In the genomic region with DNA sequence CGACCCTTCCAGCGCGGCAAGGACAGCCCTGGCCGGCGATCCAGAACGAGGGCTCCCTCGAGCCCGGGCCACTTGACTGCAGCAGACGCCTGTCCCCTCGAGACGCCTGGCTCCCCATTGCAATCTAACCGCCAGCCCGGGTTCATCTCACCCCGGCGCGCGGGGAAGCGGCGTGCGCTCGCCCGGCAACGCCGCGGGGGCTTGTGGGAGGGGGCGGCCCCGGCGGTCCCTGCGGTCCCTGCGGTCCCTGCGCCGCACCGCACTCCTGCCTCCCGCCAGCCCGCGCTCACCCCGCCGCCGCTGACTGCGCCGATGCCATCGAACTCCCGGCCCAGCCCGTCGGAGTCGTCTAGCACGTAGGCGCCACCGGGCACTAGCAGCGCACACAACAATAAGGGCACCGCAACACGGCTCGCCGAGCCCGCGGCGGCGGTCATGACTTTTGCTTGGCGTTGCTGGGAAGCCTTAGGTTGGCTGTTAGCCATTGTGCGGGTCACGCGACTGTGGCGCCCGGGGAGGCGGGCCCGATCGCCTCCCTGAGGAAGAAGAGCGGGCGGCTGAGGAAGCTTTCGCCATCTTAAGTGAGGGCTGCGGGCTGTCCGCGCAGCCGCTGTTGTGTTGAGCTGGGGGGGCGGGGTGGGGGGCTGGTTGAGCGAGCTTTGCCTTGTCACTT, we compare ENCODE assay signal across 8 mouse cellular contexts. TPM values are rescaled to one million over a fixed set of nuclear protein-coding genes. Genes with fewer than 3 reads are reported as not detected.
DNase-seq lines count a peak whose midpoint lies in the region; ATAC-seq and TF ChIP-seq lines count a peak whose summit lies in the region.

Gene Galc (minus strand): TSS at position 615 of the 673 bp plus-strand sequence.

- TF ChIP-seq POLR2A in myocyte (IDR thresholded peaks at IDR 0.05; ENCODE audit: insufficient read length, low read depth), result peak; percentile 68

- ATAC-seq in CD4-positive, CD25-positive, alpha-beta regulatory T cell, adult 4 months, result peak; percentile 80
- peak; percentile 90 for ATAC-seq in heart, embryonic 14.5 days (ENCODE audit: insufficient number of reproducible peaks, insufficient read depth, low FRiP score, low read depth)
- peak; percentile 91 for ATAC-seq in liver, embryonic 11.5 days (replicated peaks; ENCODE audit: low FRiP score)

- H3K27me3 ChIP-seq in forebrain, embryonic 10.5 days (ENCODE audit: poor library complexity, severe bottlenecking), result no peaks in the 10 kb centered on the region
- no peaks in the 10 kb centered on the region for H3K27me3 ChIP-seq in heart, embryonic 14.5 days (ENCODE audit: control insufficient read depth, insufficient read depth, low read length)
- no peaks in the 10 kb centered on the region for H3K27me3 ChIP-seq in liver, embryonic 11.5 days (replicated peaks; ENCODE audit: control insufficient read depth, insufficient read depth, low read length)
- H3K27me3 ChIP-seq in myocyte (ENCODE audit: control insufficient read depth, insufficient read depth, insufficient read length), result no peaks in the 10 kb centered on the region

- WGBS in forebrain, embryonic 10.5 days, result under 1% methylated on average over 76 of the region's 76 CpGs
- under 1% methylated on average over 74 of the region's 76 CpGs for WGBS in heart, embryonic 14.5 days
- WGBS in liver, embryonic 11.5 days, result under 1% methylated on average over 72 of the region's 76 CpGs

- no peaks in the 10 kb centered on the region for H3K79me2 ChIP-seq in myocyte (ENCODE audit: control insufficient read depth, insufficient read depth)

- peak within 1 kb of the TSS; percentile 65 for H3K4me3 ChIP-seq in forebrain, embryonic 10.5 days
- peak within 1 kb of the TSS; percentile 89 to 91 for H3K4me3 ChIP-seq in heart, embryonic 14.5 days (ENCODE audit: control insufficient read depth in 1 of 2, insufficient read depth in 1 of 2, low read depth in 1 of 2, low read length in 2 of 2)
- H3K4me3 ChIP-seq in liver, embryonic 11.5 days (ENCODE audit: low read depth, low read length), result peak within 1 kb of the TSS; percentile 79
- peak within 1 kb of the TSS; percentile 49 for H3K4me3 ChIP-seq in myocyte

- peaks cover 6% of the 10 kb centered on the region for H3K36me3 ChIP-seq in forebrain, embryonic 10.5 days (replicated peaks)
- H3K36me3 ChIP-seq in heart, embryonic 14.5 days (ENCODE audit: control insufficient read depth, insufficient read depth, low read length), result peaks cover 2% of the 10 kb centered on the region; the same call in 1 of the 2 replicates
- no peaks in the 10 kb centered on the region for H3K36me3 ChIP-seq in liver, embryonic 11.5 days (ENCODE audit: control insufficient read depth, insufficient read depth, low read length)
- H3K36me3 ChIP-seq in myocyte (ENCODE audit: control insufficient read depth, insufficient read depth), result no peaks in the 10 kb centered on the region

- peak; percentile 58 for DNase-seq in c-Kit-positive CD71-negative TER-119-negative erythroid progenitor cells, embryonic 14.5 days (ENCODE audit: low read depth)
- DNase-seq in forebrain, embryonic 10.5 days (ENCODE audit: extremely low spot score, low spot score), result peak; percentile 86
- peak; percentile 93 for DNase-seq in kidney, postnatal 10 days
- DNase-seq in liver, embryonic 11.5 days (ENCODE audit: low spot score), result peak; percentile 84
- peak; percentile 80 to 89 for DNase-seq in spleen, postnatal 4 days (ENCODE audit: low spot score in 2 of 2)

- peak within 1 kb of the TSS; percentile 77 for H3K4me2 ChIP-seq in heart, embryonic 14.5 days (ENCODE audit: low read length)
- peak within 1 kb of the TSS; percentile 66 for H3K4me2 ChIP-seq in liver, embryonic 11.5 days
- H3K4me2 ChIP-seq in myocyte (ENCODE audit: low read depth), result peak within 1 kb of the TSS; percentile 81

- peak within 1 kb of the TSS; percentile 96 for H3K27ac ChIP-seq in forebrain, embryonic 10.5 days
- H3K27ac ChIP-seq in heart, embryonic 14.5 days (replicated peaks in 1 of 2; ENCODE audit: control insufficient read depth in 1 of 2, insufficient read depth in 1 of 2, low read depth in 2 of 2, low read length in 2 of 2), result peak within 1 kb of the TSS; percentile 92 to 97
- peak within 1 kb of the TSS; percentile 89 for H3K27ac ChIP-seq in liver, embryonic 11.5 days (ENCODE audit: low read depth, low read length)

- H3ac ChIP-seq in myocyte (ENCODE audit: control insufficient read depth, insufficient read length), result peak within 1 kb of the TSS; percentile 85

- H3K4me1 ChIP-seq in forebrain, embryonic 10.5 days, result peaks cover 20% of the 10 kb centered on the region
- peaks cover 0 to 11% of the 10 kb centered on the region in 2 experiments; a peak in 1 of 4 replicates for H3K4me1 ChIP-seq in heart, embryonic 14.5 days (ENCODE audit: control insufficient read depth in 2 of 2, insufficient read depth in 2 of 2, low read length in 2 of 2)
- no peaks in the 10 kb centered on the region for H3K4me1 ChIP-seq in liver, embryonic 11.5 days (replicated peaks; ENCODE audit: control insufficient read depth, insufficient read depth, low read length)

- peak within 1 kb of the TSS; percentile 96 for H3K9ac ChIP-seq in heart, embryonic 14.5 days (ENCODE audit: low read length)
- H3K9ac ChIP-seq in liver, embryonic 11.5 days (ENCODE audit: low read depth, low read length), result peak within 1 kb of the TSS; percentile 93

- H3K9me3 ChIP-seq in forebrain, embryonic 10.5 days, result no peaks in the 10 kb centered on the region
- no peaks in the 10 kb centered on the region for H3K9me3 ChIP-seq in heart, embryonic 14.5 days (ENCODE audit: control insufficient read depth, low read length)
- H3K9me3 ChIP-seq in liver, embryonic 11.5 days (ENCODE audit: control insufficient read depth, low read length), result no peaks in the 10 kb centered on the region

TF ChIP-seq in myocyte, 11 proteins besides CTCF, POLR2A, EP300 and RAD21:
- TF ChIP-seq MYOG (IDR thresholded peaks at IDR 0.05; ENCODE audit: control insufficient read depth in 1 of 3, insufficient read depth in 1 of 3, insufficient read length in 2 of 3, low read depth in 2 of 3), result peak in 1 of 3 experiments; percentile 5
- TF ChIP-seq TCF12 (IDR thresholded peaks at IDR 0.05; ENCODE audit: insufficient read depth, poor library complexity, severe bottlenecking), result no peak
- no peak for TF ChIP-seq MYOD1 (IDR thresholded peaks at IDR 0.05; ENCODE audit: control insufficient read depth in 1 of 3, insufficient read length in 2 of 3, low read depth in 2 of 3)
- no peak for TF ChIP-seq MAX (IDR thresholded peaks at IDR 0.05; ENCODE audit: low read depth)
- no peak for TF ChIP-seq USF1 (IDR thresholded peaks at IDR 0.05; ENCODE audit: low read depth)

RNA-seq across cellular contexts. Expression of gene Galc, which starts in this region (rescaled TPM):
- 1 to 10 TPM; 2.4 to 3.3 TPM for polyA plus RNA-seq in CD4-positive, CD25-positive, alpha-beta regulatory T cell, adult 4 months (2017; shearing (Covaris generic))
- polyA plus RNA-seq in forebrain, embryonic 10.5 days (2016; fragmentation: Nextera tagmentation; extraction: Ambion mirVana), result 14.0 and 14.9 TPM in 2 replicates
- polyA plus RNA-seq in heart, embryonic 14.5 days (2014; fragmentation: Nextera tagmentation; extraction: Ambion mirVana), result 7.3 and 7.4 TPM in 2 replicates
- polyA plus RNA-seq in liver, embryonic 11.5 days (2014; fragmentation: Nextera tagmentation; extraction: Ambion mirVana), result 5.7 and 7.7 TPM in 2 replicates
- polyA plus RNA-seq in myocyte (2012; fragmentation: generic; extraction: Trizol), result 6.6 TPM

Comparison
In these comparisons a context has a peak if more than half of its experiments do, and no peak if none do; other contexts are left out.
1. Peak in every context shown above with its lines: DNase-seq, ATAC-seq, H3K4me3 ChIP-seq and H3K27ac ChIP-seq.